Mouse (Mus musculus) liver, adult 2 months (tissue): ENCODE results near the gene Map3k1.

Experiments
- CTCF ChIP-seq: fragments of 200-500 bp; IDR thresholded peaks from 2 replicates; pipeline ENCODE4 v1.5.1; 2011; ENCODE audit warnings: low read depth, low read length, control low read depth
- POLR2A ChIP-seq: fragments of 200-500 bp; IDR thresholded peaks from 2 replicates; pipeline ENCODE4 v1.6.1; 2011; ENCODE audit warnings: low read length, control low read depth; ENCODE audit not compliant: insufficient read depth; ENCODE audit errors: extremely low read depth

GRCm38 (mm10) chr13:111741204-111741990 is 67.4 kb downstream of the Map3k1 start:
- TF ChIP-seq POLR2A (no peak), CTCF (no peak)
